In genomic region chr13:9314099-9314712, GRCm38 (mm10) we compare ENCODE assay signal across 9 mouse cellular contexts. TPM values are rescaled to one million over a fixed set of nuclear protein-coding genes. Genes with fewer than 3 reads are reported as not detected.
DNase-seq lines count a peak whose midpoint lies in the region; ATAC-seq lines count a peak whose summit lies in the region.
"Had no signal": no experiment of that assay in that cellular context is flagged by ENCODE, and none has a peak within 500 bp of the region (broad histone marks: within the 10 kb centered on the region; RNA-seq: fewer than 3 reads in every experiment).

No protein-coding gene starts in this region.

- no peaks in the 10 kb centered on the region for H3K27me3 ChIP-seq in kidney, embryonic 16.5 days (ENCODE audit: insufficient read depth, low read length)
- no peaks in the 10 kb centered on the region for H3K27me3 ChIP-seq in heart, embryonic 16.5 days (ENCODE audit: control insufficient read depth, insufficient read depth, low read length)
- H3K27me3 ChIP-seq in lung, embryonic 16.5 days (ENCODE audit: control insufficient read depth, insufficient read depth, low read depth, low read length): no peaks in the 10 kb centered on the region
- H3K27me3 ChIP-seq: megakaryocyte, embryonic 14.5 days had no signal

- no peak for ATAC-seq in kidney, embryonic 16.5 days (ENCODE audit: low FRiP score, low TSS enrichment)
- ATAC-seq in heart, embryonic 16.5 days (replicated peaks; ENCODE audit: extremely low read depth, insufficient read depth, low FRiP score): peak; percentile 86
- peak; percentile 66 for ATAC-seq in lung, embryonic 16.5 days (ENCODE audit: low read depth)
- ATAC-seq: inflammation-experienced regulatory T-cells, adult 6 months had no signal

- peaks cover 11% of the 10 kb centered on the region for H3K4me1 ChIP-seq in kidney, embryonic 16.5 days (ENCODE audit: insufficient read depth, low read length)
- peaks cover 34% of the 10 kb centered on the region for H3K4me1 ChIP-seq in heart, embryonic 16.5 days (ENCODE audit: control insufficient read depth, insufficient read depth, low read length)
- peaks cover 11% of the 10 kb centered on the region for H3K4me1 ChIP-seq in lung, embryonic 16.5 days (replicated peaks; ENCODE audit: control insufficient read depth, insufficient read depth, low read length)
- H3K4me1 ChIP-seq: megakaryocyte, embryonic 14.5 days had no signal

- H3K27ac ChIP-seq in kidney, embryonic 16.5 days (ENCODE audit: low read length): no peak overlapping the region
- H3K27ac ChIP-seq in heart, embryonic 16.5 days (ENCODE audit: low read length): peak overlapping the region; percentile 86
- no peak overlapping the region for H3K27ac ChIP-seq in lung, embryonic 16.5 days (ENCODE audit: low read length)

- peak; percentile 16 to 18 for DNase-seq in kidney, adult 8-10 months
- DNase-seq in adrenal gland, postnatal 36 days: peak; percentile 53 to 62
- no peak for DNase-seq in frontal cortex, adult 2 months (ENCODE audit: extremely low spot score in 1 of 2, low spot score in 1 of 2)
- DNase-seq in left cerebral cortex, postnatal 25 days (ENCODE audit: low spot score in 2 of 2): no peak

- WGBS in kidney, embryonic 16.5 days: 64% methylated on average over 2 of the region's 2 CpGs
- WGBS in heart, embryonic 16.5 days: 52% methylated on average over 2 of the region's 2 CpGs
- WGBS in lung, embryonic 16.5 days: 50% methylated on average over 2 of the region's 2 CpGs

- H3K4me2 ChIP-seq in kidney, embryonic 16.5 days (replicated peaks; ENCODE audit: low read depth, low read length): no peak overlapping the region
- peak overlapping the region; percentile 20; the same call in 1 of the 2 replicates for H3K4me2 ChIP-seq in heart, embryonic 16.5 days (ENCODE audit: low read depth, low read length)
- H3K4me2 ChIP-seq in lung, embryonic 16.5 days (ENCODE audit: low read depth, low read length): no peak overlapping the region

- H3K9ac ChIP-seq in kidney, embryonic 16.5 days (replicated peaks; ENCODE audit: low read length): no peak overlapping the region
- no peak overlapping the region for H3K9ac ChIP-seq in heart, embryonic 16.5 days (ENCODE audit: low read length)
- no peak overlapping the region for H3K9ac ChIP-seq in lung, embryonic 16.5 days (ENCODE audit: low read length)

- intact Hi-C loops in left cerebral cortex, postnatal 25 days (cut with DNase I): no loop called here

- no peaks in the 10 kb centered on the region for H3K36me3 ChIP-seq in kidney, embryonic 16.5 days (ENCODE audit: insufficient read depth, low read length)
- no peaks in the 10 kb centered on the region for H3K36me3 ChIP-seq in heart, embryonic 16.5 days (ENCODE audit: control insufficient read depth, insufficient read depth)
- H3K36me3 ChIP-seq in lung, embryonic 16.5 days (ENCODE audit: control insufficient read depth, insufficient read depth, low read length): no peaks in the 10 kb centered on the region

- no peak overlapping the region for H3K4me3 ChIP-seq in kidney, embryonic 16.5 days (ENCODE audit: low read length)
- H3K4me3 ChIP-seq in heart, embryonic 16.5 days (ENCODE audit: low read length): no peak overlapping the region
- no peak overlapping the region for H3K4me3 ChIP-seq in lung, embryonic 16.5 days (ENCODE audit: low read length)
- H3K4me3 ChIP-seq: megakaryocyte, embryonic 14.5 days had no signal

- no peaks in the 10 kb centered on the region for H3K9me3 ChIP-seq in kidney, embryonic 16.5 days (ENCODE audit: low read length)
- no peaks in the 10 kb centered on the region for H3K9me3 ChIP-seq in heart, embryonic 16.5 days (replicated peaks; ENCODE audit: control insufficient read depth, low read length)
- no peaks in the 10 kb centered on the region for H3K9me3 ChIP-seq in lung, embryonic 16.5 days (ENCODE audit: control insufficient read depth, low read length)
- H3K9me3 ChIP-seq: megakaryocyte, embryonic 14.5 days had no signal

RNA-seq across cellular contexts. Expression of gene Dip2c, which starts 37.9 kb away (rescaled TPM):
- polyA plus RNA-seq in kidney, embryonic 16.5 days (2015; fragmentation: Nextera tagmentation; extraction: Ambion mirVana): 4.3 and 4.6 TPM in 2 replicates
- 10 to 100 TPM; 19.5 to 29.6 TPM for total RNA-seq in adrenal gland, postnatal 36 days (2021)
- 5.6 and 6.8 TPM in 2 replicates for polyA plus RNA-seq in heart, embryonic 16.5 days (2015; fragmentation: Nextera tagmentation; extraction: Ambion mirVana)
- polyA plus RNA-seq in lung, embryonic 16.5 days (2015; fragmentation: Nextera tagmentation; extraction: Ambion mirVana): 4.3 and 4.6 TPM in 2 replicates
- 27.1 and 29.9 TPM in 2 replicates for polyA plus RNA-seq in frontal cortex, adult 2 months (2012; rRNA removed)
- 10 to 100 TPM; 73.4 to 74.0 TPM for total RNA-seq in left cerebral cortex, postnatal 25 days (2021)

Comparison
In these comparisons a context has a peak if more than half of its experiments do, and no peak if none do; other contexts are left out.
1. DNase-seq: peak in kidney, adult 8-10 months (2 of 2) and adrenal gland, postnatal 36 days (2 of 2); none in frontal cortex, adult 2 months (0 of 2) and left cerebral cortex, postnatal 25 days (0 of 2).